Mouse (Mus musculus) forebrain, embryonic 10.5 days (tissue): Measurements from ENCODE around the gene Rptor. TPM values are rescaled to one million over a fixed set of nuclear protein-coding genes. Genes with fewer than 3 reads are reported as not detected.

ENCODE experiments used
- DNase-seq: peaks from one replicate; pipeline ENCODE4 v3.0.0-alpha.2; 2017; ENCODE audit warnings: low spot score; ENCODE audit errors: extremely low spot score
- H3K27ac ChIP-seq: fragments of 300-500 bp; sonication (generic); 2 replicates; pipeline ENCODE4 v1.5.1; 2016; ENCODE audit warnings: mild to moderate bottlenecking
- H3K27me3 ChIP-seq: fragments of 300-500 bp; sonication (generic); 2 replicates; pipeline ENCODE4 v1.6.1; 2016; ENCODE audit warnings: mild to moderate bottlenecking; ENCODE audit not compliant: poor library complexity, severe bottlenecking
- H3K36me3 ChIP-seq: fragments of 300-500 bp; sonication (generic); replicated peaks from 2 replicates; pipeline ENCODE4 v1.6.1; 2016; ENCODE audit warnings: mild to moderate bottlenecking, moderate library complexity
- H3K4me1 ChIP-seq: fragments of 300-500 bp; sonication (generic); 2 replicates; pipeline ENCODE4 v1.6.1; 2016
- H3K4me3 ChIP-seq: fragments of 300-500 bp; sonication (generic); 2 replicates; pipeline ENCODE4 v1.5.1; 2016; ENCODE audit warnings: mild to moderate bottlenecking, moderate library complexity
- H3K9me3 ChIP-seq: fragments of 300-500 bp; sonication (generic); 2 replicates; pipeline ENCODE4 v1.6.1; 2016; ENCODE audit warnings: mild to moderate bottlenecking, moderate library complexity
- WGBS: fragments of 180-500 bp; shearing (Covaris S2); methylation state at CpG from one replicate; pipeline ENCODE4 v1.1.7; 2016; 5-methylcytosine and 5-hydroxymethylcytosine counted together
- polyA plus RNA-seq: library from polyadenylated mRNA; unstranded; fragments of >200 nt; fragmentation: Nextera tagmentation; extraction: Ambion mirVana; gene quantifications from 2 replicates; pipeline ENCODE4 v1.2.1, GENCODE M21; 2016

Rptor gene
- polyA plus RNA-seq, 1 experiment from 2014 or later = 12.8 TPM

DNA sequence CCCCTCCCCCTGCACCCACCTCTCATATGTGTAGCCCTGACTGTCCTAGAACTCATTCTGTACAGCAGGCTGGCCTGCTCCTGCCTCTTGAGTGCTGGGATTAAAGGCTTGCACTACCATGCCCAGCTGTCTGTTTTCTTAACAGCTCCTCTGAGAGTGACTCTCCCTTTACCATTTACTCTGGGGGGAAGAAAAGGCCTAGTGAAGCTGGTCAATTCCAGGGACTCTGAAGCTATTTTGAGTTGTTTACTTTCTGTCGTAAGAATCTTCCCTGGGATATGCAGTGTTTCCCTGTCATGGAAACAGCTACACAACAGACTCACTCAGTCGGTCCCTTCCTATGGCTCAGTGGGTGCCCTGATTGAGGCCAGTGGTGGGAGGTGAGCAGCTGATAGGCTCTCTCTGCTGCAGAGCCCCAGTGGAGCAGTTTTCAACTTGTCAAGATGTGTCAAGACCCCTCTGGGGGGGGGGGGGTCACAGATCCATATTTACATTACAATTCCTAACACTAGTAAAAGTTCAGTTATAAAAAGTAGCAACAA is 63.9 kb downstream of the Rptor start:
- Histone ChIP-seq H3K9me3 (no peaks in the 10 kb centered on the region), H3K4me1 (peaks cover 44% of the 10 kb centered on the region), H3K36me3 (no peaks in the 10 kb centered on the region), H3K27ac (no peak overlapping the region), H3K4me3 (no peak overlapping the region), H3K27me3 (no peaks in the 10 kb centered on the region)
- 58% methylated on average over 2 of the region's 2 CpGs for WGBS
- DNase-seq = no peak

DNA sequence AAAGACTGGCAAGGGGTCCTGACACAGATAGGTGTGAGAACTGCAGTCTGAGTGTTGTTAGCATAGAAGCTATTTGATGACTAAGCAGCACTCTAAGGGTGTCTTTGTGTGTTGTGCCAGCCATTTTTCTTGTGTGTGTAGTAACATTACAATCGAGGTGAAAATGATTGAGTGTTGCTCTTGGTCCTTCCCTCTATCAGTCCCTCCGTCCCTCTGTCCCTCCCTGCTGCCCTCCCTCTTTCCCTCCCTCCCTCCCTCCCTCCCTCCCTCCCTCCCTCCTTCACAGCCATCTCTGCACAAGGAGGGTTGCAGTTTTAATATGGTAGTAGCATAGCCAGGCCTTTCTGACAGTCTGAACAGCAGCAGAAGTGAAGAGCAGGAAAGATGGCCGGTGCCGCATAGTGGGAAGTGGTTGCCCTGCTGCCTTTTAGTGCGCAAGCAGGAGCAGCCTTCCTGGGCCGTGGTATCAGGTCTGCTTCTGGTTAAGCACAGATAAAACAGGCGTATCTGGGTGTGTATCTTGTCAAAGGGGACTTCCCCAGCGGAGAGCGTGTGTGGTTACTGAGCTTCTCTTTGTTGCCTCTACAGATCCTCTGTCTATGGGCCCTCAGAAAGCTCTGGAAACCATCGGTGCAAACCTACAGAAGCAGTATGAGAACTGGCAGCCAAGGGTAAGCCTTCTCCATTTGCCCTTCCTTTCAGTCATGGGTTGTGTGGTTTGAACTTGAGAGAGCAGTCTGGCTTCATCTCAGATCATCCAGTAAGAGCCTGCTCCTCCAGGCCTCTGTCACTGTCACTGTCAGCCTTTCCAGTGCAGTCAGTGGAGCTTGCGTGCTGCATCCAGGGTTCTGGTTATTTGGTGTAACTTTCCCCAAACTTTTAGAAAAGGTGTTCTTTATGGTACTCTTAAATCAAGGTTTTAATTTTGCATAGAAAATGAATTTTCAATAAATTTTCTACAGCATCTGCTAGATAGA is 68.3 kb downstream of the Rptor start:
- Histone ChIP-seq H3K27ac (no peak overlapping the region), H3K4me1 (peaks cover 36% of the 10 kb centered on the region), H3K27me3 (no peaks in the 10 kb centered on the region), H3K4me3 (no peak overlapping the region), H3K9me3 (no peaks in the 10 kb centered on the region), H3K36me3 (peaks cover 8% of the 10 kb centered on the region)
- 75% methylated on average over 11 of the region's 11 CpGs for WGBS
- DNase-seq = no peak

DNA sequence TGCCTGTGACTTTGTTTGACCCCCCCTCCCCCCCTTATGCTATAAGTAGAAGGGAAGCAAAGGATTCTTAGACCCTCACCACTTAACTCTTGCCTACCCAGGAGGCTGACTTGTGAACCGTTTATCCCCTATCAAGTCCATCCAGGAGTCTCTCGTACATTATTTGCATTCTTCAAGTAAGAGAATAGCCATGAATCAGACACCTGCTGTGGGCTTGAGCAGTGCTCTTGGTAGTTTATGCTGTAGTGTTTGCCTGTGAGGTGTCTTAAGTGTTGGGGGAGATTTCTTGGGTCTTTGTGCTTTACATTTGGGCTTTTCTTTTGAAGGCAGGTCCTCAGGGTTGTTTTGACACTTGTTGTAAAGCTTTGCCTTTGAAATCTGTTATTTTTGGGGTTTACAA is 69.3 kb downstream of the Rptor start:
- DNase-seq = no peak
- Histone ChIP-seq H3K4me3 (no peak overlapping the region), H3K36me3 (peaks cover 8% of the 10 kb centered on the region), H3K27me3 (no peaks in the 10 kb centered on the region), H3K4me1 (peaks cover 34% of the 10 kb centered on the region), H3K9me3 (no peaks in the 10 kb centered on the region), H3K27ac (no peak overlapping the region)
- WGBS = 40% methylated on average over 2 of the region's 2 CpGs

DNA sequence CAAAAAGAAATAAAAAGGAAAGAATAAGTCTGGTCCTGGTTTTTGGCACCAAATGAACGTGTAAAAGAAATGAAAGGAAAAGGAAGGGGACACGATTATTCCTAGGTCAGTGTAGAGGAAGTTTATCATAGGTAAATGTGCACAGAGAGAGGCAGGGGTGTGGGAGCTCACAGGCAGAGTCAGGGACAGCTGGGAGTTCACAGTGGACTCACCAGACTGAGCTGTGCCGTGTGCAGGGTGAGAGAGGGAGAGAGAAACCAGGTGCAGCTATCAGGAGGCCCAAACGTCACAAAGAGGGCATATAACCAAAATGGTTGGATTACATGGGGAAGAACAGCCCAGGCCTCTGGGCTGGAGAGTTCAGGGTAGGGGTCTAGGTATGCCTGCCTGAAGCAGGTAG is 70.1 kb downstream of the Rptor start:
- no peak for DNase-seq

DNA sequence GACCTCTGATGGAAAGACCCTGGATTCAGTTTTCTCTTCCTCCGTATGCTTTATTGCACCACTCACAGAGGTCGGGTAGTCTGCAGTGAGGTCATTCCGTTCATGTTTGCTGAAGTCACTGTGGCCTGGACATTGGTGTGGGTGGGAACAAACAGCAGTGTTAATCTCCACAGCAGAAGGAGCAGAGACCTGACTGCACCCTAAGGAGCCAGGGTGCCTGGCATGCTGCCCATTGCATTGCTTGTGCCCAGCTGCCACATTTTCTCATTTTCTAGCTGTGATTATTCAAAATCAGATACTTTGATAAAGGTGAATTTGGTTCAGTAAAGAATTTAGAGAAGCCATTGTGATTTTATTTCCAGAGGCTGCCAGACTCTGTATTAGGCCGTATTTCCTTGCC is 72.1 kb downstream of the Rptor start:
- Histone ChIP-seq H3K9me3 (no peaks in the 10 kb centered on the region), H3K36me3 (peaks cover 8% of the 10 kb centered on the region), H3K27ac (no peak overlapping the region), H3K27me3 (no peaks in the 10 kb centered on the region), H3K4me3 (no peak overlapping the region), H3K4me1 (peaks cover 35% of the 10 kb centered on the region)
- no peak for DNase-seq
- WGBS = 91% methylated on average over 4 of the region's 4 CpGs

More for the DNA sequence above, 70.1 kb downstream of the Rptor start:
- Histone ChIP-seq H3K36me3 (peaks cover 8% of the 10 kb centered on the region), H3K4me1 (peaks cover 39% of the 10 kb centered on the region), H3K27me3 (no peaks in the 10 kb centered on the region), H3K4me3 (no peak overlapping the region), H3K9me3 (no peaks in the 10 kb centered on the region), H3K27ac (no peak overlapping the region)
- 85% methylated on average over 4 of the region's 4 CpGs for WGBS

DNA sequence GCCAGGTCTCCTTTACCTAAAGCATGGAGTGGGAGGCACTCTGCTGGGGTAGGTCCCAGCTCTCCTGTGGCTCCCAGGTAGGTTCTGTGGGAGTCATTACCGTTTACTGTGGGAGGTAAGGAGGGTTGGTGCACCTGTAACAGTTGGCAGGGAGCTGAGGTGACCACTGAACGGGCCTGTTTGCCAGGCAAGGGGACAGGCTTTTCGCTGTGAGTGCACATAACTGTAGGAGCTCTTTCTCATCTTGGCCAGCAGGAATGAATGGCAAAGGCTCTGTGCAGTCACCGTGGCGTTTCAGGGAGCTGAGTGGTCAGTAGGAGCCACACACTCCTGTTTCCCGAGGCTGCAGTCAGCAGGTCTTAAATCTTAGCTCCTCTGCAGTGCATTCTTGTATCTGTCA is 72.8 kb downstream of the Rptor start:
- no peak for DNase-seq
- peaks cover 32% of the 10 kb centered on the region for H3K4me1 ChIP-seq
- no peak overlapping the region for H3K27ac ChIP-seq
- 88% methylated on average over 6 of the region's 6 CpGs for WGBS
- H3K9me3 ChIP-seq = no peaks in the 10 kb centered on the region
- peaks cover 8% of the 10 kb centered on the region for H3K36me3 ChIP-seq
- H3K27me3 ChIP-seq = no peaks in the 10 kb centered on the region
- no peak overlapping the region for H3K4me3 ChIP-seq

DNA sequence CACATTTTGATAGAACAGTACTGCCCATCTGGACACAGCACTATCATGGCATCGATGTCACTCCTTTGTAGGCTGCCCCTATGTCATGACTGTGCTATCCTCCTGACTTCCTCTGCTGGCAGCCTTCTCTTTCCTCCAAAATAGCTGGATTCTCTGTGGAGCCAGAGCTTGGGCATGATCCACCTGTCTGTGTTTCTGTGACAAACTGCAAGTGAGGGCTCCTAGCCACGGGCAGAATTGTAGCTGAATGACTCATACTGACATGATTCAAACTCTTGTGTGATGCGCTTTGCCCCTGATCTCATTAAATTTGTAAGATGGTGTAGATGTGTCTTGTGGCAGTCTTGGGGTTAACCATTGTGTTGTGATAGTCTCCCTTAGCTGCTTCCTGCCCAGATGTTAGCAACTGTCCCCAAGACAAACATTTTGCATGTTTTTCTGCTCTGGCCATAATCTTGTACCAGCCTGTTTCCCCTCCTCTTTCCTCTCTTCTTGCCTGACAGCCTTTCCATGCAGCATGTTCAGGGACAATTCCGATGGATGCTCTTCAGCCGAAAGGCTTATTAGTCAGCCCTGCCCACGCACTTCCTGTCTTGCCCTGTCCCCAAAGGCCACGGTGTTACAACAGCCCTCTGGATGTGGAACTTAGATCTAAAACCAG is 74.2 kb downstream of the Rptor start:
- 85% methylated on average over 7 of the region's 7 CpGs for WGBS
- no peaks in the 10 kb centered on the region for H3K27me3 ChIP-seq
- H3K27ac ChIP-seq = no peak overlapping the region
- no peak for DNase-seq
- no peaks in the 10 kb centered on the region for H3K9me3 ChIP-seq
- peaks cover 24% of the 10 kb centered on the region for H3K4me1 ChIP-seq
- H3K36me3 ChIP-seq = peaks cover 8% of the 10 kb centered on the region
- no peak overlapping the region for H3K4me3 ChIP-seq

DNA sequence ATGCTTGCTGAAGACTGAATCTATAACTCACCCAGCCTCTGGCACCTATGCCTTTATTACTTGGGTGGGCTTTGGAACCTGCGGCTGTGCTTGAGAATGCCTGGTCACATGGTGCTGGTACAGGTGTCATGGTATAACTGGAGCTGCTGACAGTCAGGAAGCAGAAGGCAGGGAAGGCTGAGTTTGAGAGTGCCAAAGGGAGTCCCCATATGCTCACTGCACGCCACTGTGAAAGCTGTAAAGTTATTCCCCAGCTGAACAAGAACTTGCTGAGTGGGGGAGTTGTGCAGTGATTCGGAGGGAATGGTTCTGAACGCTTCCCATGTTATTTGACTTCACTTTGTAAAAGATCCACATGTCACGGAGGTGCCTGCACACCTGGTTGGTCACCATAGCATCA is 75.7 kb downstream of the Rptor start:
- no peak overlapping the region for H3K4me3 ChIP-seq
- H3K36me3 ChIP-seq = peaks cover 7% of the 10 kb centered on the region
- DNase-seq = no peak
- no peak overlapping the region for H3K27ac ChIP-seq
- no peaks in the 10 kb centered on the region for H3K27me3 ChIP-seq
- no peaks in the 10 kb centered on the region for H3K9me3 ChIP-seq
- 92% methylated on average over 5 of the region's 5 CpGs for WGBS
- H3K4me1 ChIP-seq = peaks cover 23% of the 10 kb centered on the region

DNA sequence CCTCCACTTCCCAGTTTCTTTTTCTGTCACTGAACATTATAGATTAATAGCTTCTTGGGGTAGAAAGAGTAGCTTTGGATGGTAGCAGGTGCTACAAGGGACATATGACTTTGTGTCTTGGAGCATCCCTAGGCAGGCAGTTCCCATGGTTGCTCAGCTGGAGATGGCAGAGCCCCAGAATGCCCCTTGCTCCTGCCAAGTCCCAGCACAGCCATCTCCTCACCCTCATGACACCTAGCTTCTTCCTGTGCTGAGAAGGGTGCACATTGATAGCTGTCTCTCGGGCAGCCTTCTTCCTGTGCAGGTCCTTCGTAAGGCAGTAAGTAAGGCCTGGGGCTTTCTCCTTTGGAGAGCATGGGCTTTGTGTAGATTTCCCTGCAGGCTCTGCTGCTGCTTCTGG is 78.0 kb downstream of the Rptor start:
- no peaks in the 10 kb centered on the region for H3K9me3 ChIP-seq
- H3K36me3 ChIP-seq = no peaks in the 10 kb centered on the region
- peaks cover 33% of the 10 kb centered on the region for H3K4me1 ChIP-seq
- H3K27me3 ChIP-seq = no peaks in the 10 kb centered on the region
- 0 out of 2 replicates have a peak overlapping the region, but pooled peaks have one; percentile 17 for H3K27ac ChIP-seq
- 84% methylated on average over 2 of the region's 2 CpGs for WGBS
- no peak overlapping the region for H3K4me3 ChIP-seq
- DNase-seq = no peak

DNA sequence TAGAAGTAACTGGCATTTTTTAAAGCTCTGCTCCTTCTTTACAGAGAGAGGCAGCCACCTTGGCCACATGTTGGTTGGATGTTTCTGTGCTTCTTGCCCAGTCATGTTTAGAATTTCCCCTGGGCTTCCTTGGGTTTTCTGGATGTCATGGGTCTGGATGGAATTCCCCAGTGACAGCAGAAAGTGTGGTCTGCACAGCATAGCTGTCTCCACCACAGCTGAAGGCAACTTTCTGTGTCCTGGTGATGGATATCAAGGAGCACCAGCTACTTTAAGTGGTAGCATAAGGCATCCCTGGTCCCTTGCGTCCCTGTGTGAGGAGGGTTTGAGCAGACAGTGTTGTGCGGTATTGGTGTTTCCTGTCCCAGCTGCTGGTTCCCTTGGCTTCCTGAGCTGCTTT is 79.6 kb downstream of the Rptor start:
- no peak overlapping the region for H3K27ac ChIP-seq
- H3K4me1 ChIP-seq = peaks cover 25% of the 10 kb centered on the region
- no peak for DNase-seq
- no peak overlapping the region for H3K4me3 ChIP-seq
- 95% methylated on average over 2 of the region's 2 CpGs for WGBS
- no peaks in the 10 kb centered on the region for H3K36me3 ChIP-seq
- H3K9me3 ChIP-seq = no peaks in the 10 kb centered on the region
- H3K27me3 ChIP-seq = no peaks in the 10 kb centered on the region

DNA sequence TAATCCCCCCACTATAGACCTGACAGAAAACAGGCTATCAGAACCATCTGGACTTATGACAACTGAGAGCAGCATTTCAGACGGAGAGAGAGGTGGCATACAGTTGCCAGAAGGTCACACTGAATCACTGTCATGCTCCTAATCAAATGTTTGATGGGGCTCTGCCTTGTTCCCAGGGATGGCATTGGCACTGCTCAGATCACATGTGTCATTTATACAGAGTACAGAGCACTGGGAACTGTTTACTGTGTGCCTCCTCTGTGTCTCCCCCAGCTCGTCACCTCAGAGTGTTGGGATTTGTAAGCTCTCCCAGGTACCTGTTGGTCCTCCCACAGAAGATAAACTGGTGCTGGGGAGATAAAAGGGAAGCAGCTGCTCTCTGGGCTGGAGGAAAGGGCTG is 81.1 kb downstream of the Rptor start:
- Histone ChIP-seq H3K27ac (no peak overlapping the region), H3K4me1 (peaks cover 22% of the 10 kb centered on the region), H3K36me3 (no peaks in the 10 kb centered on the region), H3K9me3 (no peaks in the 10 kb centered on the region), H3K4me3 (no peak overlapping the region), H3K27me3 (no peaks in the 10 kb centered on the region)
- no peak for DNase-seq
- 79% methylated on average over 2 of the region's 2 CpGs for WGBS

DNA sequence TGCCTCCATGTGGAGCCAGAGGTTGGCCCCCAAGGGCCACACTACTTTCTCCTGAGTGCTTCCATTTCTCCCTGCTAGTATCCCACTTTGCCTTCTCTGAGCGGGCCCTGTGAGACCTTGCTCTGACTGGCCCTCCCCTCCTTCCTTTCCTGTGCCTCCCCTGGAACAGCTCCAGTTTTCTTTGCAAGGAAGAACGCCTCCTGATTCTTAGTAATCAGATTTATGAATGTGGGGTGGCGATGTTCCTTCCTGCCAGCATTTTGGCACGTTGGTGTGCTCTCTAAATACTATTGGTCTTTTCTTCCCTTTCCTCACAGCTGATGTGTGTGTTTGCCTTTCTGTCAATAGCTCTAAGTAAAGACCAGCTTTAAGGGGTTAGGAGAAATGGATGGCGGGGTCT is 82.8 kb downstream of the Rptor start:
- Histone ChIP-seq H3K4me3 (no peak overlapping the region), H3K27ac (no peak overlapping the region), H3K9me3 (no peaks in the 10 kb centered on the region), H3K36me3 (no peaks in the 10 kb centered on the region), H3K27me3 (no peaks in the 10 kb centered on the region), H3K4me1 (peaks cover 23% of the 10 kb centered on the region)
- DNase-seq = no peak
- 79% methylated on average over 5 of the region's 5 CpGs for WGBS
